Mouse (Mus musculus): ENCODE measurements around the gene Lamp1. TPM values are rescaled to one million over a fixed set of nuclear protein-coding genes. Genes with fewer than 3 reads are reported as not detected.
A peak's percentile ranks its signal among the peaks of the same experiment; 100 is the strongest.

Gene Lamp1
- polyA plus RNA-seq, 1 experiment: 265 TPM

DNA sequence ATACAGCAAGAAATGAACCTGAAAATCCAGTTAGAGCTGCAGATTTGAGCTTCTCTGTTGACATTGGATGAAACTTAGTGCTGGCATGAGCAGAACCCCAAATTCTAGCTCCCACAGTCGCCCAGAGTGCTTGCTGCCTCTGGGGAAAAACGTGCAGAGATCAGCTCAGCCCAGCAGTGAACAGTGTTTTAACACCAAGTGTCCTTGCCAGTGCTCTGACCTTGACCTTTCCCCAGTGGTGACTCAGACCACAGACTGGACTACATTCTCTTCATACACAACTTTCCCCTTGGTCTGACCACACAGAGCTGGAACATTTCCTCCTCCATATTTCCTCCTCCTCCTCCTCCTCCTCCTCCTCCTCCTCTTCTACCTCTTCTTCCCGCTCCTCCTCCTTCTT is 43.1 kb downstream of the Lamp1 start:
- DNase-seq (ENCODE audit: low read depth): no peak
- no peak for TF ChIP-seq CTCF (IDR thresholded peaks at IDR 0.05; ENCODE audit: borderline replicate concordance, extremely low read depth, insufficient read depth, insufficient read length)
- no peak for TF ChIP-seq POLR2A (IDR thresholded peaks at IDR 0.05; ENCODE audit: borderline replicate concordance, extremely low read depth, insufficient read depth, insufficient read length, poor library complexity, severe bottlenecking)

DNA sequence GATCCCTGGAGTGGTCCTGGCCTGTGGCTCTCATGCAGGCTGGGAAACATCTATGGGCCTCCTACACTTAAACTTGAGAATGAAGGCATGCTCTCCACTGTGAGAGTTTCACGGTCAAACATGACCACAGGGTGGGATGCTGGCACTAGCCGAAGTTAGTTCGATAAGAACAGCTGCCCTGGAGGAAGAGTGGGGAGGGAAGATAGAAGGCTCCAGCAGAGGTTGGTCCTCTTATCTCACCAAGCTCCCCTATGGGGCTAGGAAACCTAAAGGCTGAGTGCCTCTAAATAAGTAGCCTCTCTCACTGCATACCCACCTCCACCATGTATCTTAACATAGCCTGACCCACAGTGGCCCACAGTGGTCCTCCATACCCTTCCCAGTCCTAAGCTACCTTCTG is 43.8 kb downstream of the Lamp1 start:
- no peak for TF ChIP-seq POLR2A (IDR thresholded peaks at IDR 0.05; ENCODE audit: borderline replicate concordance, extremely low read depth, insufficient read depth, insufficient read length, poor library complexity, severe bottlenecking)
- no peak for TF ChIP-seq CTCF (IDR thresholded peaks at IDR 0.05; ENCODE audit: borderline replicate concordance, extremely low read depth, insufficient read depth, insufficient read length)

DNA sequence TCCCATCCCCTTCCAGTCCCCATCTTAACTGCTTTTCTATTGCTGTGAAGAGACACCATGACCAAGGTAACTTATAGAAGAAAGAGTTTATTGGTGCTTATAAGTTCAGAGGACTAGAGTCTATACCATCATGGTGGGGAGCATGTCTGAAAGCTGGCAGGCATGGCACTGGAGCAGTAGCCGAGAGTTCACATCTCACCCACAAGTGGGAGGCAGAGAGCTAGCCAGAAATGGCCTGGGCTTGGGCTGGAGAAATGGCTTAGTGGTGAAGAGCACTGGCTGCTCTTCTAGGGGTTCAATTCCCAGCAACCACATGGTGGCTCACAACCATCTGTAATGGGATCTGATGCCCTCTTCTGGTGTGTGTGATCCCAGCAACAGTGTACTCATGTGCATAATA is 44.5 kb downstream of the Lamp1 start:
- peak; percentile 26; the same call in 1 of the 2 replicates for TF ChIP-seq CTCF (IDR thresholded peaks at IDR 0.05; ENCODE audit: borderline replicate concordance, extremely low read depth, insufficient read depth, insufficient read length)
- TF ChIP-seq POLR2A (IDR thresholded peaks at IDR 0.05; ENCODE audit: borderline replicate concordance, extremely low read depth, insufficient read depth, insufficient read length, poor library complexity, severe bottlenecking): no peak

More for the DNA sequence above, 43.8 kb downstream of the Lamp1 start:
- DNase-seq (ENCODE audit: low read depth): no peak

DNA sequence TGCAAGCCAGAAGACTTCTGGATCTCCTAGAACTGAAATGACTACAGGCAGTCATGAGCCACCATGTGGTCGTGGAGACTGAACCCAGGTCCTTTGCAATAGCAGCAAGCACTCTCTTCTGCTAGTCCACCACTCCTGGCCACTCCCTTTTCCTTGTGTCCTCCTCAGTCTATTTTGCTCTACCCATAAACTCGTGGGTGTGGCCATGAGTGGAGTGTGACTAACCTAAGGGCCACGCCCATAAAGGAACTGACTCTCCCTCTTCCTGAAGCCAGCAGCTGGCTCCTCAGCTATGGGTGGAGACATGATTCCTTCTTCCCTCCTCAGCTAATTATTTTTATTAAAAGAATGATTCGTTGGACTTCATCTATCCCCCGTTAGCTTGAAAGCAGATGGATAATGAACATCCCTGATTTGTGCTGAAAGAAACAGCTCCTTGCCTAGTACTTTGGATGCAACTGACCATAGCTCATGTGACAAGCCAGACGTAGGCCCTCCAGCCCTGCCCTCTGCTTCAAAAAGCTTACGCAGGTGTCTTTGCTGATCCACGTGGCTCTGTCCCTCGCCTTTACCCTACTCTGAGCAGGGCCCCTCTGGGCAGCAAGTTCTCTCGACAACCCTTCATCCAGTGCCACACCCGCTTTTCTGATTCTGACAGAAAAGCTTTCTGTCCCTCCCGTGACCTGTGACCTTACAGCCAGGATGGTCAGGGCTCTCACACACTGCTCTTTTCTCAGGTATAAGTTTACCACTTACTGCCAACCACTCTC is 45.6 kb downstream of the Lamp1 start:
- TF ChIP-seq CTCF (IDR thresholded peaks at IDR 0.05; ENCODE audit: borderline replicate concordance, extremely low read depth, insufficient read depth, insufficient read length) (no peak), POLR2A (IDR thresholded peaks at IDR 0.05; ENCODE audit: borderline replicate concordance, extremely low read depth, insufficient read depth, insufficient read length, poor library complexity, severe bottlenecking) (no peak)
- DNase-seq (ENCODE audit: low read depth): no peak

More for the DNA sequence above, 44.5 kb downstream of the Lamp1 start:
- no peak for DNase-seq (ENCODE audit: low read depth)

DNA sequence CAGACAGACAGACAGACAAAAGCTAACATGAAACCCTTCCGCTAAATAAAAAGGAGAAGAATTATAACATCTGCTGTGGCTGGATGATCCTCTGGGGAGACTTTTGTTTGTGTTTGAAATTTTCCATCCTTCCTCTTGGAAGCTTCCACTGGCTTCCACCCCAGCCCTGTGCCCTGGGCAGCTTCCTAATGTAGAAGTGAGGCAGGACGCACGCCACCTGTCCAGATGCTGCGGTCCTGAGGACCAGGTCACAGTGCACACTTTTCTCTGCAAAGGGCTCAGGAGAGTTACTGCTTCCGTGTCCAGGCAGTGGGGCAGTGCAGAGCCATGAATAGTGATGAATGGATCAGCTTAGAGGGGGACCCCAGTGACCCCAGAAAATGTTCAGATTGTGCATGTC is 46.4 kb downstream of the Lamp1 start:
- TF ChIP-seq POLR2A (IDR thresholded peaks at IDR 0.05; ENCODE audit: borderline replicate concordance, extremely low read depth, insufficient read depth, insufficient read length, poor library complexity, severe bottlenecking): no peak
- TF ChIP-seq CTCF (IDR thresholded peaks at IDR 0.05; ENCODE audit: borderline replicate concordance, extremely low read depth, insufficient read depth, insufficient read length): no peak
- DNase-seq (ENCODE audit: low read depth): no peak

DNA sequence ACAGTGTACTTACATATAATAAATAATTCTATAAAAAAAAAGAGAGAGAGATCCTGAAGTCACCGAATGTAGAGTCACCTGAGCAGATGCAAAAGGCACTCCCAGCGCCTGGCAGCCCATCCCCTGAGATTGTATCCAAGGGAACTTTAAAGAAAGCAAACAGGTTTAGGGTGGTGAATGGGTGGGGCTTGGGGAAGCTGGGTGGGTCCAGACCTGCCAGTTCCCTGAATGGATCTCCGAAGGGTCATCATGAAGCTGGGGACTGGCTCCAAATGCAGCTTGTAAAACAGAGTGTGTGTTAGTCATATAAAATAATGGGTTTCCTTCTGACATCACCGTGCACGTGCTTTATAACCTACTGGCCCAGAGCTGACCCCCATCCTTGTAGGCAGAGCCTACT is 47.3 kb downstream of the Lamp1 start:
- TF ChIP-seq CTCF (IDR thresholded peaks at IDR 0.05; ENCODE audit: borderline replicate concordance, extremely low read depth, insufficient read depth, insufficient read length) (no peak), POLR2A (IDR thresholded peaks at IDR 0.05; ENCODE audit: borderline replicate concordance, extremely low read depth, insufficient read depth, insufficient read length, poor library complexity, severe bottlenecking) (no peak)
- no peak for DNase-seq (ENCODE audit: low read depth)

DNA sequence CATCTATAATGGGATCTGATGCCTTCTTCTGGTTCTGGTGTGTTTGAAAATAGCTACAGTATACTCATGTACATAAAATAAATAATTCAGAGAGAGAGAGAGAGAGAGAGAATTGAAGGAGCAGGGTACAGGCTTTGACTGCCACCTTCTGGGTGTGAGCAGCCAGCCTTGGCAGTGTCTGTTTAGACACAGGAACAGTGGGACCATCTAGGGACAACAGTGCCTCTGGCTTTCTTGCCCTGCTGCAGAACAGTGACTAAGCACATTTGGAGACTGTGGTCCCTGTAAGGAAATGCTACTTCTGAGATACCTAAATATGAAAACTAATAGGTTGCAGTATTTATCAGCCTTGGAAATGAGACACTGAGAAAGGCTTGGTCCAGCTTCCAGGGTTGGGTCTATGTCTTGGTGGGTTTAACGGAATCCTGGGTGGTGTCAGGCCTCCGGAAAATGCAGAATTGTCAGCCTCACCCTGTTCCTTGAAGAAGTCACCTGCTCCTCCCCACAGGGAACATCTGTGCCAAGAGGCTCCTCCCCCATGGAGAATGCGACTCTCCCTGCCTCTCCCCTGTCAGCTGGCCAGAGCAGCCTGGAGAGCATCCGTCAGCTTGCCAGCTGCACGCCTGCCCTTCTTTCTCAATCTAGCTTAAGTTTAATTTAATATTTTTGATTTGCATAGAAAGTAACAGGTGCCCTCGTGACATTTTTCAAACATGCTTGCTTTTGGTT is 49.8 kb downstream of the Lamp1 start:
- TF ChIP-seq POLR2A (IDR thresholded peaks at IDR 0.05; ENCODE audit: borderline replicate concordance, extremely low read depth, insufficient read depth, insufficient read length, poor library complexity, severe bottlenecking) (no peak), CTCF (IDR thresholded peaks at IDR 0.05; ENCODE audit: borderline replicate concordance, extremely low read depth, insufficient read depth, insufficient read length) (no peak; the same call in 1 of the 2 replicates)
- DNase-seq (ENCODE audit: low read depth): no peak

DNA sequence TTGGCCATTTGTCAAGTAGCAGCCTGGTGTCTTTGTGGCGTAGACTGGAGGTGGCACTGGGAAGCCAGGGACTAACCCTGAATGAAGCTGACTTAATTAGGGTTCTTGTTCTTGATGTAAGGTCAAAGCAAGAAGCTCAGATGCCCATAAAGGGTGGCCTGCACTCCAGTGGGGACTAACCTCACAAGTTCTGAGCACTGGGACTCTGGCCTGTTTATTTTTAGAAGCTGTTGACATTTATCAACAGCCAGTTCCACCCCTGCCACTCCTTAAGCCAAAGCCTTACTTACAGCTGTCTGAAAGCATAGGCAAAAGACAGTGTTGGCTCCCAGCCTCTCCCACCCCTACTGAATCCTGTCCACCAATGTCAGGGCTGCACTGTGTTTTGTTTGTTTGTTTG is 50.8 kb downstream of the Lamp1 start:
- DNase-seq (ENCODE audit: low read depth): no peak
- no peak for TF ChIP-seq CTCF (IDR thresholded peaks at IDR 0.05; ENCODE audit: borderline replicate concordance, extremely low read depth, insufficient read depth, insufficient read length)

DNA sequence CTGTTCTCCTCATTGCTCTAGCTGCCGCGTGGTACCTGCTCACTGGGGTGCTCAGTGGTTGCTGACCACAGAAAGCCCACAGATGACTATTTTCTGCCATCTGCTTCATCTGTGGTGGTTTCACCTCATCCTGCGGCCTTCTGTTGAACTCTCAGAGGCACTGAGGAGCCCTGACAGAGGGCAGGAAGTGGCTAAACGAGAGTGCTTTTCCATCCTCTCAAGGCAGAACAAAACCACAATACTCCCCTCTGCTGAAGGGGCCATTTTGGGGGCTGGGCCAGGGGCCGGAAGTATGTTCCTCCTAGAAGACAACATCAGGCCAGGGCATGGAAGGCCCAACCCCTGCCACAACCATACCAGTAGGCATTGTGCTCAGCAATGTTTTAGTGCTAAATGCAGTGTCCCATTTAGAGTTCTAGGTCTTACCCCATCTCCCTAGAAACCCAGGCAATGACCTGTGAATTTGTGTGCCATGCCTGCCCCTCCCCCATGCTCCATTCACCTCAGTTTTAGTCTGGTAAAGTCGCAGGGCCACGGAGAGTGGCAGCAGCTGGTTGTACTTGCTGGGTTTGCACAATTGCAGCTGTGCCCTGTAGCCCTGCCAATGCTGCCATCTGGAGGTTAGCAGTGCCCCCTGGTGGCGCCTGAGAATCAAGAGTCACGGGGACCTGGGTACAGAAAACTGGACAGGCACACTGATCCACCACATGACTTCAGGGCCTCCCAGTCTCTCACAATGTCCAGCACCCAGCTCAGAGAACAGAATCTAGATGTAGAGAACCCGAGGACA is 54.7 kb downstream of the Lamp1 start:
- TF ChIP-seq POLR2A (IDR thresholded peaks at IDR 0.05; ENCODE audit: borderline replicate concordance, extremely low read depth, insufficient read depth, insufficient read length, poor library complexity, severe bottlenecking): no peak
- peak; percentile 86 for TF ChIP-seq CTCF (IDR thresholded peaks at IDR 0.05; ENCODE audit: borderline replicate concordance, extremely low read depth, insufficient read depth, insufficient read length)
- peak; percentile 91 for DNase-seq (ENCODE audit: low read depth)

DNA sequence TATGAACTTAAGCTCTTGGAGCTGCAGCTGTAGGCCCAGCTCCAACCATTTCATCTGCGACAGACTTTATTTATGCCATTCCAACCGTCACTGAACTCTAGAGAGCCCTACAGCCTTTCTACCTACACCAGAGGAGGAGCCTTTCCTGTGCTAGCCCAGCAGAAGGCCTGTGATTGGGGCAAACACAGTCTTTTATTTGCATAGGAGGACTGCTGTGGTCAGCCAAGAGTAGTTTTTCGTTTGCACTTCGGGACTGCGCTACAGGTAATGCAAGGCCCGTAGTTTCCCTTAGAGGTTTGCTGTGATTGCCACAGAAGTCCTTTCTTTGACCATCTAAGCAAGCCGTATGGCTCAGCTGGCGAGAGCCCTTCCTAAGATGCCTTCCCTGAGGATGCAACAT is 57.4 kb downstream of the Lamp1 start:
- TF ChIP-seq CTCF (IDR thresholded peaks at IDR 0.05; ENCODE audit: borderline replicate concordance, extremely low read depth, insufficient read depth, insufficient read length) (no peak), POLR2A (IDR thresholded peaks at IDR 0.05; ENCODE audit: borderline replicate concordance, extremely low read depth, insufficient read depth, insufficient read length, poor library complexity, severe bottlenecking) (no peak)

DNA sequence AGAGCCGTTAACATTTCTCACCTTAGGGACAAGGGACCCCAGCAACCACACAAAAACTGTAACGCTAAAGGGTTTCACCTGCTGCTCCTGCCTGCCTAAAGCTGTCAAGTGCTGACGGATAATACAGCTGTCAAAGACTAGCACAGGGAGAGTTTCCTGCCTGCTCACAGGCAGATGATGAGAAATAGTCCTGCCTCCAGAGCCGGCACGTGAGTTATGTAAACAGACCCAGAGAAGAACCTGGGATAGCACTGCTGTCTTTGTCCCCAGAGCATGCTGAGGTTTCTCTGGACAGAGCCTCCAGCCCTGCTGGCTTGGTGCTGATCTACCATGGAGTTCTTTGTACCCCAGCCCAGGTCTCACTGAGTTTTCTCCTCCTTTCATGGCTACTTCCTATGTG is 58.1 kb downstream of the Lamp1 start:
- TF ChIP-seq POLR2A (IDR thresholded peaks at IDR 0.05; ENCODE audit: borderline replicate concordance, extremely low read depth, insufficient read depth, insufficient read length, poor library complexity, severe bottlenecking) (no peak), CTCF (IDR thresholded peaks at IDR 0.05; ENCODE audit: borderline replicate concordance, extremely low read depth, insufficient read depth, insufficient read length) (no peak)
- DNase-seq (ENCODE audit: low read depth): no peak

More for the DNA sequence above, 57.4 kb downstream of the Lamp1 start:
- no peak for DNase-seq (ENCODE audit: low read depth)
